Mouse (Mus musculus): ENCODE measurements around the gene Bicra. TPM values are rescaled to one million over a fixed set of nuclear protein-coding genes. Genes with fewer than 3 reads are reported as not detected.

The Bicra gene
- total RNA-seq, 2 experiments from 2014 or later: 4.5 to 6.6 TPM

GRCm38 (mm10) chr7:15980246-15980645 is 67.5 kb downstream of the Bicra start:
- intact Hi-C loops (cut with DNase I): no loop called here
- DNase-seq: no peak

GRCm38 (mm10) chr7:15975904-15976303 is 71.8 kb downstream of the Bicra start:
- intact Hi-C loops (cut with DNase I): loop anchor here (5.0 kb wide), 2 partner anchors 171 to 296 kb away; partner anchors contain the start of gene Inafm1

GRCm38 (mm10) chr7:15975451-15975850 is 72.3 kb downstream of the Bicra start:
- intact Hi-C loops (cut with DNase I): loop anchor here (5.0 kb wide), 2 partner anchors 172 to 297 kb away; partner anchors contain the start of gene Inafm1

More at GRCm38 (mm10) chr7:15975904-15976303, 71.8 kb downstream of the Bicra start:
- DNase-seq: no peak

DNA sequence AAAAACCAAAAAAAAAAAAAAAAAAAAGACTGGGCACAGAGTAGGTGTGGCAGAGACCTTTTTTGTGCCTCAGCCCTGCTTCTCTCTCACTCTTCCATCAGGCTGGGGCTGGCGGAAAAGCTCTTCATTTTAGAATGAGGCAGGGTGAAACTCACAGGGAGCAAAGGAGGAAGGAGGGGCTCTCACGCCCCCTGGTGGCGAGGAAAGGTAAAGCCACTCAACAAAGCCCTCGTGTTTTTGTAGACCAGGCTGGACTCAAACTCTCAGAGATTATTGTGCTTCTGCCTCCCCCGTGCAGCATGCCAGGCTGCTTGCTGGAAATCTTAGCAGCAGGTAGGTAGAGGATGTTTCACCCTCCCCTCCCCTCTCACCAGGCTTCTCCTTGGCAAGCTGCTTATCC is 73.0 kb downstream of the Bicra start:
- intact Hi-C loops (cut with DNase I): loop anchor here (5.0 kb wide), 2 partner anchors 173 to 298 kb away; partner anchors contain the start of gene Inafm1

More at GRCm38 (mm10) chr7:15975451-15975850, 72.3 kb downstream of the Bicra start:
- DNase-seq: no peak

GRCm38 (mm10) chr7:15972247-15972646 is 75.5 kb downstream of the Bicra start:
- intact Hi-C loops (cut with DNase I): no loop called here
- no peak for DNase-seq

More for the DNA sequence above, 73.0 kb downstream of the Bicra start:
- DNase-seq: peak in 1 of 2 experiments; percentile 71

GRCm38 (mm10) chr7:15969674-15970073 is 78.0 kb downstream of the Bicra start:
- intact Hi-C loops (cut with DNase I): no loop called here
- no peak for DNase-seq

GRCm38 (mm10) chr7:15968322-15968721 is 79.4 kb downstream of the Bicra start:
- intact Hi-C loops (cut with DNase I): no loop called here

DNA sequence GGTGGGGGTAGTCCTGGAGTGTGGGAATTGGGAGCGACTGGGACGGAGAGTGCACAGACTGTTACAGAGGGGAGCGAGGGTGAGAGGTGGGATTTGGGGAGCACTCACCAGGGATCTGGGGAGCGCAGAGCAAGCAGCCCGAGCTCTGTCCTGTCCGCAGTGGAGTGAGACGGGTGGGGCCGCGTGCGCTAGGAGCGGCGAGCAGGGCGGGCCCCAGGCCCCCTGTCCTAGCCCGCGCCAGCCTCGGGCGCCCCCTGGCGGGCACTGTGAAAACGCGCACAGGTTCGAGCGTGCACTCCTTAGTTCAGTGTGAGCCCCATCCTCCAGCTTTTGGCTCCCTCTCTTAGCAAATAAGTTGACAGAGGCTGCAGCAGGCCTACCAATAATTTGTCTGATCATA is 80.4 kb downstream of the Bicra start, which contains the start of gene Ehd2:
Gene Ehd2 (minus strand): TSS at position 256 of the 400 bp plus-strand sequence.
- intact Hi-C loops (cut with DNase I): loop anchor here (1.0 to 2.0 kb wide), 2 partner anchors 19 to 37 kb away; no protein-coding TSS in a partner anchor

More at GRCm38 (mm10) chr7:15968322-15968721, 79.4 kb downstream of the Bicra start:
- no peak for DNase-seq

DNA sequence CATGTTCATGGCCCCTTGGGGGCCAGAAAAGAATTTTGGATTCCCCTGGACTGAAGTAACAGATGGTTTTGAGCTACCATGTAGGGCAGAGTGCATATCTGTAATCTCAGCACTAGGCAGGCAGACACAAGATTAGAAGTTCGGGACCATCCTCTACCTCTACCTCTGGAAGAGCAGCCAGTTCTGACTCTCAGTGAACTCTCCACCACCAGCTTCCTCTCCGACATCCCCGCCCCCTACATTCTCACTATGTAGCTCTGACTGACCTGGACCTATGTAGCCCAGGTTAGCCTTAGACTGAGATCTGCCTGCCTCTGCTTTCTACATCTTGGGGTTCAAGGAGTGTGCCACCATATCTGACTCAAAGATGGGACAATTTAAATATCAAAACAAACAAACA is 81.2 kb downstream of the Bicra start:
- no peak for DNase-seq
- intact Hi-C loops (cut with DNase I): loop anchor here (2.0 kb wide), 1 partner anchor 36 kb away; no protein-coding TSS in a partner anchor

More for the DNA sequence above, 80.4 kb downstream of the Bicra start, which contains the start of gene Ehd2:
- DNase-seq: peak; percentile 81

DNA sequence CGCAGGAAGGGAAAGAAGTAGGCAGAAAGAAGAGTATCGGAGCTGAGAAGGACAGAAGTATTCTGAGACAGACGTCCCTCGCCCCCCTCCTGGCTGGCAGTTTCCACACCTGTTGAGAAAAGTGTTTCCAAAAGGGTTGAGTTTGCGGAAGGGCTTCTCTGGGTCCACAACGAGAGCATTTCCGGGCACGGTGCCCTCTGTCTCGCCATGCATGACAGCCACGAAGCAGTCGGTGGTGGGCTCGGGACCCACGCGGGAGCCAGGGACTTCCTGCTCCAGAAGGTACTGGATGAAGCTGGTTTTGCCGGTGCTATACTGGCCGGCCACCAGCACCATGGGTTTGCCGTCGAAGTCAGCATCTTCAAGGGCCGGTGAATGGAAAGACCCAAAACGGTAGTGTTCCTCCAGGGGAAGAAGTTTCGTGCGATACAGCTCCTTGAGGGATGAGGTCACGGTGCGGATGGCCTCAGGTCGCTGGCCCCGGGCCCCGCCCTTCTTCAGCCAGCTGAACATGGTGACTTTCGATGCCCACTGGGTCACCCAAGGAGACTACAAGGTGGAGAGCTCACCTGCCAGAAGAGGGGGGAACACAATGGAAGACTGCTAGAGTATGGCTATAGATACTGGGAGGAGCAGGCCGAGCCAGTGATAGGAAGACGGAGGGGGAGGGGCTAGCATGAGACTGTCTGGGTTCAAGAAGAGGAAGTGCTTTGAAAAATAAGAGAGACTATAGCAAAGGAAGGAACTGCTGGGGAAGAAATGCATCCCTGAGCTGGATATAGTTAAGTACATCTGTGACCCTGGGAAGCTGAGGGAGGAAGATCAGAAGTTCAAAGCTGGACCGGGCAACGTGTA is 83.7 kb downstream of the Bicra start:
- intact Hi-C loops (cut with DNase I): no loop called here
- DNase-seq: no peak

DNA sequence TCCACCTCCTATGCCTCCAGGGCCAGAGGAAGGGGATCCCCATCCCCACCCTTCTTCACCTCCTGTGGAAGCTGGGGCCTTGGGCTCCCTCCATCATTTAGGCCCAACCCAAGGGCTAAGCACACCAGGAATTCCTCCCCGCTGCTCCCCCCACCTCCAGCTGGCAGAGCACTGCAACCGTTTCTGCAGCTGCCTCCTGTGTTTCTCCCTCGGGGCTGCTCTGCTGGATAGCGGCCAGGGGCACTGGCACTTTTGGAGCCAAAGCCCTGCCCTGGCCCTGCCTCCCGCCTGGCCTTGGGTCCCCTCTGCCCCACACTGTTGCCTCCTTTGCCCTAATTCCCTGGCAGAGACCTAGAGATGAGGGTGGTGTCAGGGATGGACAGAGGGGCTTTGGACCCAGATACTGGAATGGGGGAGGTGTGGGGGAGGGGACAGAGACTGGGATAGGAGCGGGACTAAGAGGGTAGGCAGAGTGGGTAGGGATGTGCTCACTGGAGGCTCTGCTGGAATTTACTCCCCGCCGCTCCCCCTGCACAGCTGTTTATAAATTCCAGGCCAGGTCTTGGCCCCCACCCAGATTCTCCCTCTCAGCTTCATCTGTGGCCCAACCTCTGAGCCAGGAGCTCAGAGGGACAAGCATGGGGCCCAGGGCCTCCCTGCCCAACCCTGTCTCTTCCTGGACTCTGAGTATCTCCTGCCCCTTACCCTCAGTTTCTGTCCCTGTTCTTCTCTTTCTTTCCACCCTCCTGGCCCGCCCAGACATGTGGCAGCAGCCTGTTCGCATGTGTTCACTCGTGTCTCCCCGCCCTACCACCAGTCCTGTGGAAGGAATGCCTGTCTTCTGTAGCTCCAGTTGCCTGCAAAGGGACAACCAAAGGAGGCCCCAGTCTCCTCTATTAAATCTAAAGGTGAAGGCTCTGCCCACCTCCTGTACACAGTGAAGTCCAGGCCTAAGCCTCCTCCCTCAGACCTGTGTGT is 85.1 kb downstream of the Bicra start:
- intact Hi-C loops (cut with DNase I): no loop called here
- peak; percentile 91 to 94 for DNase-seq

GRCm38 (mm10) chr7:15961798-15962197 is 85.9 kb downstream of the Bicra start:
- DNase-seq: no peak
- intact Hi-C loops (cut with DNase I): no loop called here

DNA sequence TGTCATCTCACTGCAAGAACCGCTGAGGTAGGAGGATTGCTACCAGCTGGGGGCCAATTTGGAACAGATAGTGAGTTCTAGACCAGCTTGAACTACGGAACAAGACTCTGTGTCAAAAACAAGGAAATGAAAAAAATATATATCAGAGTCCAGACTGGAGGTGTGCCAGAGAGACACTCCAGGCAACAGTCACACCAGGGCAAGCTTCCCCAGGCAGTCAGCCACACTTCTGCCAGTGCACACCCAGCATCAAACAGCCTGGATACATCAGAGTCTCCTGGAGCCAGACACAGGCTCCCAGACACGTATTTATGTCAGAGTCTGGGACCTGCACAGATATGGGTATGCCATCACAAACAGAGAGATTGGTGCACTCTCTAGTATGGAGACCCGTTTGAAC is 86.5 kb downstream of the Bicra start:
- intact Hi-C loops (cut with DNase I): no loop called here
- no peak for DNase-seq

DNA sequence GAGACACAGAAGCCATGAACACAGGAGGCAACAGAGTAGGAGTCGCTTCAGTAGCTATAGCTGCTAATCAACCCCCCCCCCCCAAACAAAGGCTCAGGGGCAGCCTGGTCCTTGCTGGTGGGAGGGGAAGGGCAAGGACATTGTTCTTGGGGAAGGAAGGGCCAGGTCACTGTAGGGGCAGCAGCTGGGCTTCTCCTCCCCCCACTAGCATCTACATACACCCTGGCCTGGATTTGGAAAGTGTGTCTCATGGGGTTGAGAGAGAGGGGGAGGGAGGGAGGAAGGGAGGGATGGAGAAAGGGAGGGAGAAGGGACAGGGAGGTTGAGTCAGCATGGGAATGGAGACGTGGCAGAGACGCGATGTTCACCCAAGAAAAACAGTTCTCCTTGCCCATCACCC is 87.0 kb downstream of the Bicra start:
- DNase-seq: no peak
- intact Hi-C loops (cut with DNase I): no loop called here

GRCm38 (mm10) chr7:15956143-15956542 is 91.6 kb downstream of the Bicra start:
- intact Hi-C loops (cut with DNase I): no loop called here
- no peak for DNase-seq

GRCm38 (mm10) chr7:15955509-15955908 is 92.2 kb downstream of the Bicra start:
- intact Hi-C loops (cut with DNase I): no loop called here
- no peak for DNase-seq

GRCm38 (mm10) chr7:15954978-15955443 is 92.7 kb downstream of the Bicra start:
- intact Hi-C loops (cut with DNase I): no loop called here
- DNase-seq: peak; percentile 58 to 65

GRCm38 (mm10) chr7:15954436-15954835 is 93.3 kb downstream of the Bicra start:
- intact Hi-C loops (cut with DNase I): no loop called here
- DNase-seq: no peak

GRCm38 (mm10) chr7:15953307-15954074 is 94.2 kb downstream of the Bicra start:
- DNase-seq: no peak
- intact Hi-C loops (cut with DNase I): no loop called here

All from gastrocnemius, postnatal 36 days (tissue).